ENCODE assay signal across 26 mouse cellular contexts in the genomic region with DNA sequence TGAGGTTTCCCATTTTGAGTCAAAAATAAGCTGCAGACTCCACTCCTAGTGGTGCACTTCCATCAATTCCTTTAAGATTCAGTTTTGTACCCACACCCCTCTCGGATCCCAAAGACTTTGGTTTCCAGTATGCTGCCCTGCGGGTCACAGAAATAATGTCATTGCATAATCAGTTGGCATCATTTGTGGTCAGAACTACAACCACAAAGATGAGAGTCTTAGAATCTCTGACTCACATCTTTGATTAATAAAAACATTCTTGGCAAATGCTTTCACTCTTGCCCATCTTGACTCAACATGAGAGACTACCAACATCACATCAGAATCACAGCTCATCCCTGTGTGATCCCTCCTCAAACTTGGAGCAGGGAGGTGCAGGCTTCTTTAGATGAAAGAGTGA.
"Had no signal": no experiment of that assay in that cellular context is flagged by ENCODE, and none has a peak within 500 bp of the region (broad histone marks: within the 10 kb centered on the region; RNA-seq: fewer than 3 reads in every experiment).

No protein-coding gene starts in this region.

- H3K4me2 ChIP-seq: heart, embryonic 11.5 days; heart, embryonic 13.5 days; heart, embryonic 15.5 days; hindbrain, embryonic 13.5 days; hindbrain, embryonic 15.5 days; intestine, embryonic 15.5 days; limb, embryonic 12.5 days; liver, embryonic 11.5 days; liver, embryonic 13.5 days; liver, embryonic 15.5 days had no signal

- DNase-seq: gastrocnemius, postnatal 14 days; gastrocnemius, postnatal 36 days; heart, adult 2 months; heart, postnatal 14 days; heart, postnatal 36 days; kidney, adult 18-20 months; kidney, adult 8-10 months; kidney, postnatal 10 days; kidney, postnatal 25 days; kidney, postnatal 4 days; liver; liver, embryonic 13.5 days had no signal

- H3K9me3 ChIP-seq: heart, embryonic 15.5 days; hindbrain, embryonic 15.5 days; intestine, embryonic 15.5 days; liver, embryonic 15.5 days had no signal

- H3K9ac ChIP-seq: heart, embryonic 13.5 days; heart, embryonic 15.5 days; hindbrain, embryonic 13.5 days; hindbrain, embryonic 15.5 days; intestine, embryonic 15.5 days; limb, embryonic 12.5 days; liver, embryonic 13.5 days; liver, embryonic 15.5 days had no signal

- ATAC-seq: hindbrain, postnatal 0 days; intestine, embryonic 15.5 days; intestine, postnatal 0 days had no signal

- H3K4me3 ChIP-seq: heart, adult 2 months; heart, embryonic 13.5 days; heart, embryonic 15.5 days; hindbrain, embryonic 13.5 days; hindbrain, embryonic 15.5 days; intestine, embryonic 15.5 days; layer of hippocampus, adult 2 months; left cerebral cortex, adult 2 months; limb, embryonic 10.5 days; limb, embryonic 12.5 days; liver, embryonic 13.5 days; liver, embryonic 15.5 days had no signal

- H3K36me3 ChIP-seq: heart, embryonic 13.5 days; heart, embryonic 15.5 days; hindbrain, embryonic 13.5 days; hindbrain, embryonic 15.5 days; intestine, embryonic 15.5 days; limb, embryonic 10.5 days; limb, embryonic 12.5 days; liver, embryonic 13.5 days; liver, embryonic 15.5 days had no signal

- H3K4me1 ChIP-seq: heart, embryonic 13.5 days; heart, embryonic 15.5 days; hindbrain, embryonic 13.5 days; hindbrain, embryonic 15.5 days; intestine, embryonic 15.5 days; limb, embryonic 10.5 days; limb, embryonic 12.5 days; liver, embryonic 13.5 days; liver, embryonic 15.5 days had no signal

- H3K27ac ChIP-seq: heart, adult 2 months; heart, embryonic 13.5 days; heart, embryonic 15.5 days; hindbrain, embryonic 13.5 days; hindbrain, embryonic 15.5 days; hindbrain, postnatal 0 days; intestine, embryonic 15.5 days; layer of hippocampus, adult 2 months; left cerebral cortex, adult 2 months; limb, embryonic 10.5 days; limb, embryonic 12.5 days; liver, embryonic 13.5 days; liver, embryonic 15.5 days had no signal

- H3K27me3 ChIP-seq: heart, embryonic 13.5 days; heart, embryonic 15.5 days; hindbrain, embryonic 13.5 days; hindbrain, embryonic 15.5 days; intestine, embryonic 15.5 days; limb, embryonic 12.5 days; liver, embryonic 13.5 days; liver, embryonic 15.5 days had no signal
